Comparison of ENCODE assay signal across 10 mouse cellular contexts in the genomic region with DNA sequence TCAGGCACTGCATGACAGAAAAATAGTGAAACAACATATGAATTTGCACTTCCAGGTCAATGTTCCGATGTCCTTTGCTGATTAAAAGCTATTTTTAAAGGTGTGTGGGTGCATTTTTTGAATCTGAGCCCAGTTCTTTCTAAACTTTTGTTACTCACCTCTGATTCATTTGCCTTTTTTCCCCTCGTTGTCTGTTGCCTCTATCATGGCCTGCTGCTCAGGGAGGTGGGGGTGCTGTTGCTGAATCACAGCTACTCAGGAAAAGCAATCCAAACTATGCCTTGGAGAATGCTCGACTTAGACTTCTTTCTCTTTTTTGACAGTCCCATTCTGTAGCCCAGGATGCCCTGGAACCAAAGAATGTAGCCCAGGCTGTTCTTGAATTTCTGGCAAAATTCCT. TPM values are rescaled to one million over a fixed set of nuclear protein-coding genes. Genes with fewer than 3 reads are reported as not detected.
DNase-seq lines count a peak whose midpoint lies in the region; ATAC-seq and TF ChIP-seq lines count a peak whose summit lies in the region.
"Had no signal": no experiment of that assay in that cellular context is flagged by ENCODE, and none has a peak within 500 bp of the region (broad histone marks: within the 10 kb centered on the region; RNA-seq: fewer than 3 reads in every experiment).

No protein-coding gene starts in this region.

- 33% methylated on average over 3 of the region's 3 CpGs for WGBS in heart, embryonic 12.5 days
- 27% methylated on average over 3 of the region's 3 CpGs for WGBS in lung, embryonic 14.5 days
- WGBS in midbrain, embryonic 16.5 days = 54% methylated on average over 3 of the region's 3 CpGs

- no peak overlapping the region for H3K9ac ChIP-seq in heart, embryonic 12.5 days
- H3K9ac ChIP-seq in lung, embryonic 14.5 days = no peak overlapping the region
- no peak overlapping the region for H3K9ac ChIP-seq in midbrain, embryonic 16.5 days (ENCODE audit: low read depth, low read length)

- no peak for DNase-seq in heart, postnatal 14 days
- no peak for DNase-seq in lung, embryonic 14.5 days
- DNase-seq in lung, adult 18-20 months = no peak
- DNase-seq in adrenal gland, adult 8-10 months = peak; percentile 42
- no peak for DNase-seq in gastrocnemius, adult 18-20 months (ENCODE audit: low spot score)
- DNase-seq: cerebellum, postnatal 10 days had no signal

- H3K9me3 ChIP-seq in heart, embryonic 12.5 days (replicated peaks) = no peaks in the 10 kb centered on the region; the same call in 1 of the 2 replicates
- H3K9me3 ChIP-seq in lung, embryonic 14.5 days (ENCODE audit: low read depth, low read length) = no peaks in the 10 kb centered on the region
- no peaks in the 10 kb centered on the region for H3K9me3 ChIP-seq in midbrain, embryonic 16.5 days (replicated peaks; ENCODE audit: control insufficient read depth, low read length, poor library complexity, severe bottlenecking)

- intact Hi-C loops in heart, postnatal 14 days (cut with DNase I) = no loop called here

- peaks cover 26% of the 10 kb centered on the region for H3K4me1 ChIP-seq in heart, embryonic 12.5 days (replicated peaks)
- H3K4me1 ChIP-seq in lung, embryonic 14.5 days (ENCODE audit: insufficient read depth) = no peaks in the 10 kb centered on the region; the same call in 1 of the 2 replicates
- H3K4me1 ChIP-seq in midbrain, embryonic 16.5 days (ENCODE audit: control insufficient read depth, insufficient read depth, low read length) = peaks cover 8% of the 10 kb centered on the region; the same call in 1 of the 2 replicates

- H3K27ac ChIP-seq in heart, embryonic 12.5 days (ENCODE audit: poor library complexity, severe bottlenecking) = peak overlapping the region; percentile 94
- no peak overlapping the region; the same call in 1 of the 2 replicates for H3K27ac ChIP-seq in lung, embryonic 14.5 days (ENCODE audit: low read depth)
- no peak overlapping the region for H3K27ac ChIP-seq in midbrain, embryonic 16.5 days (ENCODE audit: low read length)

- TF ChIP-seq CTCF in lung, embryonic 14.5 days (IDR thresholded peaks at IDR 0.05; ENCODE audit: low read depth) = no peak

- no peak overlapping the region; the same call in 1 of the 2 replicates for H3K4me2 ChIP-seq in heart, embryonic 12.5 days
- H3K4me2 ChIP-seq in lung, embryonic 14.5 days = 0 out of 2 replicates have a peak overlapping the region, but pooled peaks have one; percentile 76
- H3K4me2 ChIP-seq in midbrain, embryonic 16.5 days (ENCODE audit: low read length) = peak overlapping the region; percentile 63; the same call in 1 of the 2 replicates

- H3K27me3 ChIP-seq in heart, embryonic 12.5 days (replicated peaks) = no peaks in the 10 kb centered on the region
- H3K27me3 ChIP-seq in lung, embryonic 14.5 days (ENCODE audit: insufficient read depth, low read length) = no peaks in the 10 kb centered on the region
- no peaks in the 10 kb centered on the region for H3K27me3 ChIP-seq in midbrain, embryonic 16.5 days (ENCODE audit: control insufficient read depth, insufficient read depth, low read depth, low read length)

- no peak for ATAC-seq in heart, embryonic 12.5 days (ENCODE audit: insufficient number of reproducible peaks, low FRiP score)
- ATAC-seq in lung, embryonic 14.5 days (ENCODE audit: insufficient read depth) = no peak
- ATAC-seq in midbrain, embryonic 16.5 days = no peak
- ATAC-seq in erythroid progenitor cell, adult 5-6 weeks (replicated peaks; ENCODE audit: low FRiP score, poor library complexity, severe bottlenecking) = no peak

- H3K4me3 ChIP-seq in heart, embryonic 12.5 days = peak overlapping the region; percentile 73; the same call in 1 of the 2 replicates
- no peak overlapping the region for H3K4me3 ChIP-seq in lung, embryonic 14.5 days (ENCODE audit: low read depth, low read length)
- no peak overlapping the region for H3K4me3 ChIP-seq in midbrain, embryonic 16.5 days (ENCODE audit: low read depth, low read length)

- H3K36me3 ChIP-seq in heart, embryonic 12.5 days = 0 out of 2 replicates have a peak, but pooled peaks cover 4% of the 10 kb centered on the region
- no peaks in the 10 kb centered on the region for H3K36me3 ChIP-seq in lung, embryonic 14.5 days (ENCODE audit: insufficient read depth)
- H3K36me3 ChIP-seq in midbrain, embryonic 16.5 days (ENCODE audit: control insufficient read depth, insufficient read depth, low read length) = no peaks in the 10 kb centered on the region

RNA-seq across cellular contexts. Expression of gene Rassf8, which starts 1.3 kb away (rescaled TPM):
- polyA plus RNA-seq in heart, embryonic 12.5 days (2016; fragmentation: Nextera tagmentation; extraction: Ambion mirVana) = 8.8 and 10.6 TPM in 2 replicates
- 10 to 100 TPM; 58.2 to 58.4 TPM for total RNA-seq in heart, postnatal 14 days (2021)
- polyA plus RNA-seq in lung, embryonic 14.5 days (2014; fragmentation: Nextera tagmentation; extraction: Ambion mirVana) = 11.7 and 11.8 TPM in 2 replicates
- 10 to 100 TPM; 72.3 to 88.2 (median 80.0) TPM for total RNA-seq in adrenal gland, adult 8-10 months (2022)
- 5.0 and 6.0 TPM in 2 replicates for polyA plus RNA-seq in midbrain, embryonic 16.5 days (2015; fragmentation: Nextera tagmentation; extraction: Ambion mirVana)
- 3.4 TPM in 1 of 2 replicates, not detected in the other for total RNA-seq in erythroid progenitor cell, adult 5-6 weeks (2015; ENCODE audit: low replicate concordance)
- total RNA-seq in erythroid progenitor cell, adult 5-6 weeks (2017; ENCODE audit: low replicate concordance) = 1.4 and 2.8 TPM in 2 replicates
- 10 to 100 TPM; 28.6 to 32.2 TPM for total RNA-seq in gastrocnemius, adult 18-20 months (2021)
- polyA plus RNA-seq: erythroblast, embryonic 14.5 days had no signal

Comparison
In these comparisons a context has a peak if more than half of its experiments do, and no peak if none do; other contexts are left out.
1. RNA of gene Rassf8, which starts 1.3 kb away (total RNA-seq): 72.3 to 88.2 TPM in adrenal gland, adult 8-10 months, 58.2 to 58.4 TPM in heart, postnatal 14 days and 28.6 to 32.2 TPM in gastrocnemius, adult 18-20 months; 1.4 to 3.4 TPM in erythroid progenitor cell, adult 5-6 weeks; every median in the first group is over 4 times any median in the second.